Mouse (Mus musculus) lung, embryonic 15.5 days (tissue): ENCODE results near the gene Atraid. TPM values are rescaled to one million over a fixed set of nuclear protein-coding genes. Genes with fewer than 3 reads are reported as not detected.

Experiments used
- ATAC-seq: fragments of 200-750 bp; cut with Nextera tagmentation; 2 replicates; pipeline ENCODE4 v1.8.0; 2017; ENCODE audit warnings: moderate number of reproducible peaks, borderline replicate concordance; ENCODE audit not compliant: low FRiP score, low TSS enrichment; ENCODE audit errors: extremely low read depth
- H3K27ac ChIP-seq: fragments of 300-500 bp; sonication (generic); 2 replicates; pipeline ENCODE4 v1.5.1; 2015; ENCODE audit warnings: moderate library complexity, mild to moderate bottlenecking, inconsistent platforms
- H3K27me3 ChIP-seq: fragments of 300-500 bp; sonication (generic); 2 replicates; pipeline ENCODE4 v1.6.1; 2015; ENCODE audit warnings: inconsistent platforms
- H3K36me3 ChIP-seq: fragments of 300-500 bp; sonication (generic); 2 replicates; pipeline ENCODE4 v1.6.1; 2015; ENCODE audit warnings: inconsistent platforms
- H3K4me1 ChIP-seq: fragments of 300-500 bp; sonication (generic); 2 replicates; pipeline ENCODE4 v1.6.1; 2015; ENCODE audit warnings: inconsistent platforms
- H3K4me2 ChIP-seq: fragments of 300-500 bp; sonication (generic); 2 replicates; pipeline ENCODE4 v1.6.1; 2015; ENCODE audit warnings: inconsistent platforms, mild to moderate bottlenecking, moderate library complexity
- H3K4me3 ChIP-seq: fragments of 300-500 bp; sonication (generic); 2 replicates; pipeline ENCODE4 v1.5.1; 2015; ENCODE audit warnings: mild to moderate bottlenecking, inconsistent platforms
- H3K9ac ChIP-seq: fragments of 300-500 bp; sonication (generic); 2 replicates; pipeline ENCODE4 v1.6.1; 2015; ENCODE audit warnings: inconsistent platforms
- H3K9me3 ChIP-seq: fragments of 300-500 bp; sonication (generic); 2 replicates; pipeline ENCODE4 v1.6.1; 2016; ENCODE audit warnings: inconsistent platforms
- WGBS: fragments of 180-500 bp; shearing (Covaris S2); methylation state at CpG from one replicate; pipeline ENCODE4 v1.1.7; 2015; 5-methylcytosine and 5-hydroxymethylcytosine counted together
- polyA plus RNA-seq: library from polyadenylated mRNA; unstranded; fragments of >200 nt; fragmentation: Nextera tagmentation; extraction: Ambion mirVana; gene quantifications from 2 replicates; pipeline ENCODE4 v1.2.1, GENCODE M21; 2015

The Atraid gene
- polyA plus RNA-seq, 1 experiment from 2014 or later = 154 TPM

DNA sequence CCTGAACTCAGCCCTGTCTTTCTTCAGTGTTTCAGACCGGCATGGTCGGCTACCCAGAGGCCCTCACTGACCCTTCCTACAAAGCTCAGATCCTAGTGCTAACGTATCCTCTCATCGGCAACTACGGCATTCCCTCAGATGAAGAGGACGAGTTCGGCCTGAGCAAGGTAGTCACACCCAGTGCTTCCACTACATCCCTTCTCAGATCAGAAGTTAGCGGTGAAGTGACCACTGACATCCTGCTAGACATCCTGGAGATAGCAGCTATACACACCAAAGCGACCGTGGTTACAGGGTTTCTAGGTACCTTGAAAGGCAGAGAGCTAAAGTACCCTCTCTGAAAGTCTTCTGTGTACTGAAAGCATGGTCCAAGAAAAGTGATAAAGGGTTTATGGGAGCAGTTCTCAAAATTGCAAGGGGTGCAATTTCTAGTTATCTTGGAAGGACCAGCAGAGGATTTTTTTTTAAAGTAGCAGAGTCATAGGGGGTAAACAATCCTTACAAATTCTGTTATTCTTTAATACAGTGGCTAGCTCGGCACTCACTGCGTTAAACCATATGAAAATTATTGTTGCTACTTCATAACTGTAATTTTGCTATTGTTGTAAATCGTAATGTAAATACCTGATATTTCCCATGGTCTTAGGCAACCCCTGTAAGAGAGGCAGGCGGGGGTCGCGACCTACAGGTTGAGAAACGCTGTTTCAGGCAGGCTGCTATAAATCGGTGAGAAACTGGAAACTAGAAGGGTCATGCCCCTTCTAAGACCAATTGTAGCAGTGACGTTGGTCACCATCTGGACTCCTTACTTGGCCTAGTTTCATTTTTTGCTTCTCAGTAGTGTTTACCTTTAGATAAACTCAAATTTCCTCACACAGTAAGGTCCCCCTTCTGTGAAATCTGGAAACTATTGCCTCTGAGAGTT lies 7.4 kb downstream of the Atraid start:
- H3K36me3 ChIP-seq = peaks cover 29% of the 10 kb centered on the region

GRCm38 (mm10) chr5:31069810-31070209 lies 21.7 kb downstream of the Atraid start:
- no peak overlapping the region for H3K27ac ChIP-seq
- H3K27me3 ChIP-seq = no peaks in the 10 kb centered on the region
- no peaks in the 10 kb centered on the region for H3K9me3 ChIP-seq
- no peak overlapping the region for H3K4me2 ChIP-seq
- H3K9ac ChIP-seq = no peak overlapping the region
- WGBS = 93% methylated on average over 3 of the region's 3 CpGs
- H3K4me1 ChIP-seq = no peaks in the 10 kb centered on the region
- no peak overlapping the region for H3K4me3 ChIP-seq
- H3K36me3 ChIP-seq = peaks cover 93% of the 10 kb centered on the region
- no peak for ATAC-seq

More for the DNA sequence above, 7.4 kb downstream of the Atraid start:
- Histone ChIP-seq H3K9ac (peak overlapping the region; percentile 89), H3K27ac (peak overlapping the region; percentile 73; the same call in 1 of the 2 replicates), H3K27me3 (no peaks in the 10 kb centered on the region), H3K9me3 (no peaks in the 10 kb centered on the region), H3K4me2 (peak overlapping the region; percentile 97), H3K4me1 (peaks cover 15% of the 10 kb centered on the region), H3K4me3 (peak overlapping the region; percentile 72)
- ATAC-seq = no peak
- 13% methylated on average over 19 of the region's 19 CpGs for WGBS

- 78% methylated on average over 2 of the region's 2 CpGs for WGBS
- H3K27me3 ChIP-seq = no peaks in the 10 kb centered on the region
- no peak overlapping the region for H3K4me2 ChIP-seq
- no peak for ATAC-seq
- no peaks in the 10 kb centered on the region for H3K4me1 ChIP-seq
- H3K27ac ChIP-seq = no peak overlapping the region
- H3K36me3 ChIP-seq = peaks cover 97% of the 10 kb centered on the region
- H3K9me3 ChIP-seq = no peaks in the 10 kb centered on the region
- H3K4me3 ChIP-seq = no peak overlapping the region
- H3K9ac ChIP-seq = no peak overlapping the region
These were observed 22.9 kb downstream of the Atraid start for GRCm38 (mm10) chr5:31071059-31071458.

GRCm38 (mm10) chr5:31071821-31072220 lies 23.7 kb downstream of the Atraid start:
- Histone ChIP-seq H3K27me3 (no peaks in the 10 kb centered on the region), H3K4me2 (no peak overlapping the region), H3K4me3 (no peak overlapping the region), H3K9ac (no peak overlapping the region), H3K4me1 (no peaks in the 10 kb centered on the region), H3K9me3 (no peaks in the 10 kb centered on the region), H3K36me3 (peaks cover 97% of the 10 kb centered on the region), H3K27ac (no peak overlapping the region)
- ATAC-seq = no peak
- 92% methylated on average over 11 of the region's 11 CpGs for whole genome bisulfite sequencing

GRCm38 (mm10) chr5:31073176-31073575 lies 25.1 kb downstream of the Atraid start:
- WGBS = 87% methylated on average over 12 of the region's 12 CpGs

DNA sequence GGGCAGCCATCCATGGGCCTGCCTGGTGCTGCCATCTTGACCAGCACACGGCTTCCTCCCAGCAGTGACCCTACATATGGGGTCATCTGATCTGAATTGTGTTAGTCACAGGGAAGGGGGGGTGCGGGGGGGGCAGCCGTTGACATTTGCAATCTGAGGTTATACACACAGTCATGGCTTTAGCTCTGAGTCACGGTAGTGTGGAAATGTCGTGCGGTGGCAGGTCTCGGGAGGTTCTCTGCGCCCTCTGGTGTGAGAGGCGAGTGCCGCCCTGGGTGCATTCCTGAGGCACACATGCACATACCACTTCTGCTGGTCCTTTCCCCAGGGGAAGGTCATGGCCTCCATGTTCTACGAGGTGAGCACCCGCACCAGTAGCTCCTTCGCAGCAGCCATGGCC lies 28.2 kb downstream of the Atraid start:
- Histone ChIP-seq H3K36me3 (peaks cover 67% of the 10 kb centered on the region), H3K9me3 (no peaks in the 10 kb centered on the region), H3K27me3 (no peaks in the 10 kb centered on the region), H3K4me1 (no peaks in the 10 kb centered on the region), H3K27ac (no peak overlapping the region), H3K9ac (no peak overlapping the region), H3K4me3 (no peak overlapping the region), H3K4me2 (no peak overlapping the region)
- WGBS = 76% methylated on average over 13 of the region's 13 CpGs
- ATAC-seq = no peak

More at GRCm38 (mm10) chr5:31073176-31073575, 25.1 kb downstream of the Atraid start:
- H3K36me3 ChIP-seq = peaks cover 94% of the 10 kb centered on the region
- no peaks in the 10 kb centered on the region for H3K4me1 ChIP-seq
- H3K9ac ChIP-seq = no peak overlapping the region
- H3K4me3 ChIP-seq = no peak overlapping the region
- no peaks in the 10 kb centered on the region for H3K9me3 ChIP-seq
- no peaks in the 10 kb centered on the region for H3K27me3 ChIP-seq
- no peak for ATAC-seq
- H3K4me2 ChIP-seq = no peak overlapping the region
- H3K27ac ChIP-seq = no peak overlapping the region

- H3K27ac ChIP-seq = no peak overlapping the region
- no peak for ATAC-seq
These were observed 32.1 kb downstream of the Atraid start for GRCm38 (mm10) chr5:31080059-31080794.

GRCm38 (mm10) chr5:31080795-31081164 lies 32.7 kb downstream of the Atraid start:
- Histone ChIP-seq H3K36me3 (peaks cover 23% of the 10 kb centered on the region), H3K4me1 (peaks cover 5% of the 10 kb centered on the region; the same call in 1 of the 2 replicates), H3K9me3 (no peaks in the 10 kb centered on the region), H3K27me3 (peaks cover 11% of the 10 kb centered on the region; the same call in 1 of the 2 replicates), H3K27ac (no peak overlapping the region), H3K9ac (no peak overlapping the region), H3K4me3 (no peak overlapping the region), H3K4me2 (no peak overlapping the region)
- no peak for ATAC-seq
- 60% methylated on average over 3 of the region's 3 CpGs for WGBS

More at GRCm38 (mm10) chr5:31080059-31080794, 32.1 kb downstream of the Atraid start:
- Histone ChIP-seq H3K27me3 (peaks cover 11% of the 10 kb centered on the region; the same call in 1 of the 2 replicates), H3K4me2 (no peak overlapping the region), H3K4me3 (no peak overlapping the region), H3K9me3 (no peaks in the 10 kb centered on the region), H3K4me1 (peaks cover 5% of the 10 kb centered on the region; the same call in 1 of the 2 replicates), H3K9ac (no peak overlapping the region), H3K36me3 (peaks cover 28% of the 10 kb centered on the region)
- WGBS = 71% methylated on average over 13 of the region's 13 CpGs

- Histone ChIP-seq H3K9ac (no peak overlapping the region), H3K27me3 (peaks cover 17% of the 10 kb centered on the region; the same call in 1 of the 2 replicates), H3K27ac (no peak overlapping the region), H3K4me3 (no peak overlapping the region), H3K4me1 (peaks cover 5% of the 10 kb centered on the region; the same call in 1 of the 2 replicates), H3K36me3 (peaks cover 17% of the 10 kb centered on the region), H3K4me2 (no peak overlapping the region), H3K9me3 (no peaks in the 10 kb centered on the region)
- no peak for ATAC-seq
- 86% methylated on average over 3 of the region's 3 CpGs for WGBS
These were observed 33.3 kb downstream of the Atraid start for GRCm38 (mm10) chr5:31081386-31081785.

DNA sequence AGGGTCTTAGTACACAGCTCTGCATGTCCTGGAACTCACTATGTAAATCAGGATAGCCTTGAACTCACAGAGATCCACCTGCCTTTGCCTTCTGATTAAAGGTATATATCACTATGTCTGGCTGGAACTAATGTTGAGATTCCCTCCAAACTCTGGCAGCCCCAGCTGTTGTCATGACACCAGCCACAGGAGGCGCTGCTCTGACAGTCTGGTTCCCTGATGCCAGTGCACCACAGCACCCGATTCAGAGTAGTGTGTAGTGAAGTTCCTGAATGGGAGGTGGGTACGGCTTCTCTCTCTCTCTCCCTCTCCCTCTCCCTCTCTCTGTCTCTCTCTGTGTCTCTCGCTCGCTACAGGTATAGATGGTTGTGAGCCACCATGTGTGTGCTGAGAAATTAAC lies 34.2 kb downstream of the Atraid start:
- no peak overlapping the region for H3K4me2 ChIP-seq
- no peak overlapping the region for H3K9ac ChIP-seq
- peaks cover 19% of the 10 kb centered on the region; the same call in 1 of the 2 replicates for H3K27me3 ChIP-seq
- H3K9me3 ChIP-seq = no peaks in the 10 kb centered on the region
- WGBS = 22% methylated on average over 5 of the region's 5 CpGs
- peaks cover 5% of the 10 kb centered on the region; the same call in 1 of the 2 replicates for H3K4me1 ChIP-seq
- peaks cover 7% of the 10 kb centered on the region for H3K36me3 ChIP-seq
- no peak for ATAC-seq
- no peak overlapping the region for H3K4me3 ChIP-seq
- H3K27ac ChIP-seq = no peak overlapping the region

DNA sequence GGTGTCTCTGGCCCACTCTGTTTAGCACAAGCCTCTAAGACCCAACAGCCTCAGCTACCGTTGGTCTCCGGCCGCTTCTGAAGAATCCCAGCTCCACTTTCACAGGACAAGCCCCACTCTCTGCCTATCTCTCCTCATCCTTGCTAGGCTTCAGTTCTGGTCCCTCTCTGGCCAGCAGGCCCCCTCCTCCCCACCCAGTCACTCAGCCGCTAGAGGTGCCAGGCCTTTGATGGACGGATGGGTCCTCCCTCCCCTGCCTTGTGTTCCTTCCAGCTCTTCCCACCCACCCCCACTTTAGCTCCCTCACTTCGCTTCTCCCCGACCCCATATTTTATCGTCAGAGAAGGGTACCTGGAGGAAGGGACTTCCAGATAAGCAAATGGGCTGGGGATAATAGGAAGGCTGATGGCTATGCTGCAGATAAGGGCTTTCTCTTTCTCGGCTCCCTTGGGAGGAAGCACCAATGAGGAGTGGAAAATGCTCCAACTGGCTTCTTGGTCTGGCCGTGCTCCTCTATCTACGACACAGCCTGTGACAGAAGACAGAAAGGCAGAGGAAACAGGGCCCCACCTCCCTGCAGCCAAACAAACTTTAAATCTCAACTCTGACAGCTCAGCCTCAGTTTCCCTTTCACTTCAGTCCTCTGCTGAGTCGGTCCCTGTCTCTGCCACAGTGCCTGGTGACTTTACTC lies 35.0 kb downstream of the Atraid start:
- no peak overlapping the region for H3K27ac ChIP-seq
- peaks cover 23% of the 10 kb centered on the region; the same call in 1 of the 2 replicates for H3K27me3 ChIP-seq
- no peak overlapping the region for H3K4me2 ChIP-seq
- peaks cover 5% of the 10 kb centered on the region; the same call in 1 of the 2 replicates for H3K4me1 ChIP-seq
- H3K4me3 ChIP-seq = no peak overlapping the region
- no peak overlapping the region for H3K9ac ChIP-seq
- peaks cover 2% of the 10 kb centered on the region; the same call in 1 of the 2 replicates for H3K36me3 ChIP-seq
- ATAC-seq = peak; percentile 16; the same call in 1 of the 2 replicates
- no peaks in the 10 kb centered on the region for H3K9me3 ChIP-seq
- 20% methylated on average over 12 of the region's 12 CpGs for WGBS
